Mouse (Mus musculus) frontal cortex, postnatal 36 days (tissue): ENCODE measurements around the gene Hspbap1.

Source experiments
- DNase-seq, 2 experiments: peaks; one replicate each; pipeline ENCODE4 v3.0.0; 2022; ENCODE audit warnings: low spot score in 2 of 2

The Hspbap1 gene

GRCm38 (mm10) chr16:35763590-35764296, 6.4 kb upstream of the Hspbap1 start:
- no peak for DNase-seq

DNA sequence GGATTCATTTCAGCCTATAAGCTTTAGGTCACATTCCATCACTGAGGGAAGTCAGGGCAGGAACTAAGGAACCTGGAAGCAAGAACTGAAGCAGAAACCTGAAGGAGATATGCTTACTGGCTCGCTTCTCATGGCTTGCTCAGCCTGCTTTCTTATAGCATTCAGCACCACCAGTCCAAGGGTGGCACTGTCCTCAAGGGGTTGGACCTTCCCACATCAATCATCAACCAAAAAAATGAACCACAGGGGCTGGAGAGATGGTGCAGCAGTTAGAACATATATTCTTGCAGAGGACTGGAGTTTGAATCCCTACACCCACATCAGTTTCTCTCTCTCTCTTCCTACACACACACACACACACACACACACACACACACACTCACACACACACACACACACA, 5.2 kb upstream of the Hspbap1 start:
- DNase-seq = no peak

DNA sequence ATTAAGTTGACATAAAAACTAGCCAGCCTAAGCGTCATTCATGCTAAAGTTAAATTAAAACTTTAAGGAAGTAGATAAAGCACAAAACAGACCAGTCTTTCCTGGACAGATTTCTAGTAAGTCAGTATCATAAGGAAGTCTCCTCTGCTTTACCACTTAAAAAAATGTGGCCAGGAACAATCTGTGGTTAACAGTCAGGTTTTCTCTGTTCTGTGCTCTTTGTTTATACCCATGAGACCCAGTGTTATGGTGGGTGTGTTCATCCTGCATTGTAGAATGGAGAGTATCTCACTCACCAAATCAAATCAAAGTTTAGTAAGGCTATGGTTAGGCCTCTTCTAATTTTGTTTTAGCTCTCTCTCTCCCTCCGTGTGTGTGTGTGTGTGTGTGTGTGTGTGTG, 4.7 kb upstream of the Hspbap1 start:
- no peak for DNase-seq

- DNase-seq = no peak
Observed at GRCm38 (mm10) chr16:35766366-35766765, 3.8 kb upstream of the Hspbap1 start.

DNA sequence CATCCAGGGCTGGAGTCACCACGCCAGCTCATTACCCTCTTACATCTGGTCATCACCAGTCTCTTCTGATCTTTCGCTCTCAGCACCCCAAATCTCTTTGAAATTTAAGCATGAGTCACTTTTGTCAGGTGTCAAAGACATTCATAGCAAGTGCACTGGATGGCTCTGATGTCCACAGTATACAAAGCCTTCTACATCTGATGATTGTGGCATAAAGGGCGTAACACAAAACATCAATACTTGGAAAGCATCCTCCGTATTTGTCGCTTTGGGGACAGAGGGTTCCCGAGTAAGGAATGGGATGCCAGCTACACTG, 1.7 kb upstream of the Hspbap1 start:
- no peak for DNase-seq

- DNase-seq = peak; percentile 79 to 83
Observed at GRCm38 (mm10) chr16:35768785-35769642, 1.2 kb upstream of the Hspbap1 start, which contains the start of gene Dirc2. TSS of gene Dirc2 (minus strand) at chr16:35769356.

DNA sequence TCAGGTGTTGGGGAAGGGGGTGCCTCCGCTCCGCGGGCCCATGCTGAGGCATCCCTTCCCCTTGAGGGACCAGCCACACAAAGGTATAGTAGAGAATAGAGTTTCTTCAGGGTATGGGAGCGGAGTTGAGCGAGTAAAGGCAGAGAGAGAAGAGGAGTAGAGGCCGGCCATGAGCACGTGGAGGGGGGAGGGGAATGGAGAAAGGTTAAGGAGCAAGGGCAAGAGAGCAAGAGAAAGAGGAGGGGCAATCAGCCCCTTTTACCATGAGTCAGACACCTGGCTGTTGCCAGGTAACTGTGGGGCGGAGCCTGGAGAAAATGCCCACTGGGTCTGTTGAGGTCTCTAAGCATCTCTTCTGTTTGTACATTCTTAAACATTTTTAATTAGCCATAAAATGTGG, 966 bp downstream of the Hspbap1 start:
- DNase-seq = no peak

DNA sequence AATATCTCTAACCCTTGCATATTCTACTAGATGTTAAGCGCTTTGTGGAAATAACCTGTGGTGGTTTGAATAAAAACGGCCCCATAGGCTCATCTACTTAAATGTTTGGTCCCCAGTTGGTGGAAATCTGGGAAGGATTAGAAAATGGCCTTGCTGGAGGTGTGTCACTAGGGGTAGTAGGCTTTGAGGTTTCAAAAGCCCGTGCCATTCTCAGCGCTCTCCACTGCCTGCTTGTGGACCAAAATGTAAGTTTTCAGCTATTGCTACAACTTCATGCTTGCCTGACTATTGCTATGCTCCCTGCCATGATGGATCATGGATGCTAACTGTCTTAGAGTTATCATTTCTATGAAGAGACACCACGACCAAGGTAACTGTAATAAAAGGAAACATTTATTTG, 1.4 kb downstream of the Hspbap1 start:
- no peak for DNase-seq

GRCm38 (mm10) chr16:35772598-35772997, 2.4 kb downstream of the Hspbap1 start:
- no peak for DNase-seq

GRCm38 (mm10) chr16:35775835-35776234, 5.7 kb downstream of the Hspbap1 start:
- DNase-seq = no peak

DNA sequence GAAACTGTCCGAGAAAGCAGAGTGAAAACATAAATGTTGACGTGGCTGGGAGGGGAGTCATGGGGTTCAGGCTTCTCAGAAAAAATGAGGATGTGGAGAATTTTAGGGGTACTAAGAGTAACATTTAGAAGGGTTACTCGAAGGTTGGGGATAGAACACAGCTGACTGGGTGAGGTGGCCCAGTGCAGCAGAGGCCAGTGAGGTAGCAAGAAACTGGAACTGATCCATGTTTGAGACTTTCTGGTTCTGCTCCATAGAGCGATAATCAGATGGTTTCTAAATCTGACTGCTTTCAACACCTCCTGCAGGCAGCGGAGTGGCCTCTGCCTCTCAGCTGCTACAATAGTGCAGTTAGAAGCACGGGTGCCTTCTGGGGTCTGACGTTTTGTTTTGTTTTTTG, 6.6 kb downstream of the Hspbap1 start:
- no peak for DNase-seq

DNA sequence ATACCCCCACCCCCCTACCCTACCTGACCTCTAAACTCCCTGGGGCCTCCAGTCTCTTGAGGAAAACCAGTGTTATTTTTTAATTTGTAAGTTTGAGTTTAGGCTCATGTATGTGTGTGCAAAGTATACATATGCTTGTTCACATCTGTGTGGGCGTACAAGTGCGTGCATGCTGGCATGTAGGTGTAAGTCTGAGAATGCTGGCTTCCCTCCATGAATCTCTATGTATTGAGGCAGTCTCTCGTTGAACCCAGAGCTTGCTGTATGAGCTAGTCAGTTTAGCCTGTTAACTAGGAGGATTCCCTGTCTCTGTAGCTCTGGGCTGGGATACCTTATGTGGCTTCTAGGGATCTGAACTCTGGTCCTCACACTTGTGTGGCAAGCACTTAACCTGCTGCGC, 7.6 kb downstream of the Hspbap1 start:
- peak in 1 of 2 experiments; percentile 18 for DNase-seq

DNA sequence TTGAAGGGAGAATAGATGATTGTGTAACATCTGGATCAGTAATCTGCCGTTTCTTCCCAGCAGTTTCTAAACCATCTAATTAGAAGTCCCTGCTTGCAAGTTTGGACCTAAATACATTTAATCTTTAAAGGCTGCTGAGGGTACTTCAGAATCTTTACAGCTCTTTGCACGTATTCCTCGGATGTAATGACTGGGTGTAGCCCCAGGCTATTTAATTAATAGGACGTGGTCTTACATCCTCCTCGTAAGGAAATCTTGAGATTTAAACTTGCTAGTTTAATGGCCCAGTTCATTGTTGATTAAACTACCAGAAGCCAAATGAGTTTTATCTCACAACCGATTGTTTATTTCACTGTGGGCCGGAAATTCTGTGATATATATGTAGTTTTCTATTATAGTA, 9.5 kb downstream of the Hspbap1 start:
- no peak for DNase-seq

DNA sequence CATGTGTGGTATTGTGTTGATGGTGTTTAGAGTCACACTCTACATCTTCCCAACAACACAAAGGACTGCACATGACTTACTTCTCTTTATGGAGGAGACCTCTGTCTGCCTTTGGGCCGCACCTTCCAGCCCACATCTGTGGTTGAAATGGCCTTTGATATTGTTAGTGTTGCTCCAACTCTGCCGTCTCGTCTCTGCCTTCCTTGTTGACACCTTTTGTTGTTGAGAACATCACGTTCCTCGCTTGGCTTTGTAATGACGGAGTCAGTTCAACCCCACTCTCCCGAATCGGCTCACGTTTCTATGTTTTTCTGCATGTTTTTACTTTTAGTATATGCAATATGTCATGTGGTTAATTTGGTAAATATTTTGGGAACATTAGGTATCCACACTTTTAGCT, 10.9 kb downstream of the Hspbap1 start:
- no peak for DNase-seq

DNA sequence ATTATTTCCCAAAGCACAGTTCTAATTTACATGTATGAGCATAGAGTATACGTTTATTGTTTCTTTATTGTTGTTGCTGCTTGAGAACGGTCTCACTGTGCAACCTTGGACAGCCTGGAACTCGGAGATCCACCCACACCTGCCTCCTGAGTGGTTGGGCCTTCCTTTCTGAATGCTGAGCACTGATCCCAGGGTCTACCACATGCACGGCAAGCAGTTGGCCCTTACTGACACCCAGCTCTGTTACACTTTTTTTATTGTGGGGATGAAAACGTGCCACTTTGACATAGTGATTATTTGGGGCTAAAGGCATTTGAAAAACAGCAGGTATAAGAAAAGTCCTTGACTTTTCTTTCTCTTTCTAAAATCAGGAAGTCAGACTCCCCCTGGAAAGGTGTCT, 11.5 kb downstream of the Hspbap1 start:
- no peak for DNase-seq

- DNase-seq = no peak
Observed at GRCm38 (mm10) chr16:35782451-35783206, 12.5 kb downstream of the Hspbap1 start.

- DNase-seq = no peak
Observed at GRCm38 (mm10) chr16:35783207-35783573, 13.0 kb downstream of the Hspbap1 start.

GRCm38 (mm10) chr16:35784134-35784725, 14.1 kb downstream of the Hspbap1 start:
- DNase-seq = no peak

DNA sequence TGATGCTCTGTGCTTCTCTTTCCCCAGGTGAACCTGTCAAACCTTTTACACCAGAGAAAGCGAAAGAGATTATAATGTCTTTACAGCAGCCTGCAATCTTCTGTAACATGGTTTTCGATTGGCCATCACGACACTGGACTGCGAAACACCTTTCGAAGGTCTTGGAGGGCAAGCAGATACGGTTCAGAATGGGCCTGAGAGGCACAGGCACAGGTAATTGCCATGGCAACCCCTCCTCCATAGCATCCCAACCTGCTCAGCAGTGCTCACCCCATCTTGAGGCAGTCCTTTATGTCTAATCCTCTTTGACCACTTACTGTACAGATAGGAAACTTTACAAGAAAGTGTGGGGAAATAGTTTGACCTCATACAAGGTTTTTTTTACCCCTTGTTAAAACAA, 17.0 kb downstream of the Hspbap1 start:
- no peak for DNase-seq

GRCm38 (mm10) chr16:35787568-35788189, 17.5 kb downstream of the Hspbap1 start:
- DNase-seq = no peak

DNA sequence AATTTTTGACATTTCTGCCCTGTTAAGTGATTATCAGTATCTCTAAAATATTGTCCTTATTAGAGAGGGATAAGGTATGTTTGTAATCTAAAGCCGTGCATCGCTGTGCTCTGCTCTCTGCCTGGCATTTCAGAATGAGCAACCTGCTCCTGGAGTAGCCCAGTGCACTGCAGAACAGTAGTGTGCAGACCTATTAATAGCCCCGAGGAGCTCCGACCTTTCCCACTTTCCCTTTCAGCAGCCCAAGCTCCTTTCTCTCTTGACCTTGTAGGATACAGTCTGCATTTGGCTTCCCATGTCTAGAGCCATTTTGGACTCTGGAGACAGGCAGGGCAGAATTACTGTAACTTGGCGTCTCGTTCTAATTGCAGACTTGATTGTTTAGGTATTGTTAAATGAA, 18.2 kb downstream of the Hspbap1 start:
- DNase-seq = no peak
